Mouse (Mus musculus): ENCODE results near the gene Uqcrh.

GRCm38 (mm10) chr4:116076369-116077231 is 1.7 kb upstream of the Uqcrh start:
- TF ChIP-seq CTCF (IDR thresholded peaks at IDR 0.05; ENCODE audit: control insufficient read depth, insufficient read depth, insufficient read length) (no peak), FOSL1 (IDR thresholded peaks at IDR 0.05; ENCODE audit: insufficient read depth, low read length, poor library complexity, severe bottlenecking) (no peak), MAX (IDR thresholded peaks at IDR 0.05) (no peak), MYOG (IDR thresholded peaks at IDR 0.05; ENCODE audit: control insufficient read depth, extremely low read depth, insufficient read length) (no peak), USF1 (IDR thresholded peaks at IDR 0.05; ENCODE audit: low read depth) (no peak), MYOD1 (IDR thresholded peaks at IDR 0.05; ENCODE audit: control insufficient read depth, insufficient read length, low read depth) (no peak), CEBPB (IDR thresholded peaks at IDR 0.05; ENCODE audit: low read depth) (no peak)

Data from C2C12 (cell line).